Mouse (Mus musculus) liver, embryonic 14.5 days (tissue): ENCODE results near the gene Il1b. TPM values are rescaled to one million over a fixed set of nuclear protein-coding genes. Genes with fewer than 3 reads are reported as not detected.
A peak's percentile ranks its signal among the peaks of the same experiment; 100 is the strongest.

Experiments
- ATAC-seq: fragments of 200-750 bp; cut with Nextera tagmentation; 2 replicates; pipeline ENCODE4 v1.8.0; 2017; ENCODE audit warnings: moderate number of reproducible peaks, mild to moderate bottlenecking, moderate library complexity; ENCODE audit not compliant: insufficient read depth
- DNase-seq, 3 experiments: peaks; one replicate each; pipeline ENCODE4 v3.0.0-alpha.2; 2012 to 2013; ENCODE audit warnings: low read depth in 3 of 3, low spot score in 3 of 3
- H3K27ac ChIP-seq: fragments of 300-500 bp; sonication (generic); 2 replicates; pipeline ENCODE4 v1.5.1; 2014; ENCODE audit warnings: moderate library complexity, mild to moderate bottlenecking, control low read depth, inconsistent platforms
- H3K27me3 ChIP-seq: fragments of 300-500 bp; sonication (generic); 2 replicates; pipeline ENCODE4 v1.6.1; 2014; ENCODE audit warnings: mild to moderate bottlenecking, low read length, moderate library complexity; ENCODE audit not compliant: control insufficient read depth, insufficient read depth
- H3K36me3 ChIP-seq: fragments of 300-500 bp; sonication (generic); replicated peaks from 2 replicates; pipeline ENCODE4 v1.6.1; 2014; ENCODE audit warnings: low read depth; ENCODE audit not compliant: control insufficient read depth, insufficient read depth
- H3K4me1 ChIP-seq, 2 experiments: fragments of 200-500 bp in 1 of 2; fragments of 300-500 bp in 1 of 2; sonication (generic) in 1 of 2; replicated peaks; 2 replicates each; pipeline ENCODE4 v1.6.1; 2012 to 2014; ENCODE audit warnings: antibody characterized with exemption in 1 of 2, inconsistent platforms in 1 of 2, low read length in 1 of 2; ENCODE audit not compliant: control insufficient read depth in 2 of 2, insufficient read depth in 2 of 2
- H3K4me2 ChIP-seq: fragments of 300-500 bp; sonication (generic); 2 replicates; pipeline ENCODE4 v1.6.1; 2014; ENCODE audit warnings: low read depth, mild to moderate bottlenecking, control low read depth, moderate library complexity
- H3K4me3 ChIP-seq, 2 experiments: fragments of 200-500 bp in 1 of 2; fragments of 300-500 bp in 1 of 2; sonication (generic) in 1 of 2; 2 replicates each; pipeline ENCODE4 v1.5.1; 2012 to 2014; ENCODE audit warnings: low read depth in 2 of 2, low read length in 2 of 2, mild to moderate bottlenecking in 2 of 2, control low read depth in 1 of 2, inconsistent platforms in 1 of 2, moderate library complexity in 1 of 2; ENCODE audit not compliant: insufficient read depth in 1 of 2
- H3K9ac ChIP-seq: fragments of 300-500 bp; sonication (generic); replicated peaks from 2 replicates; pipeline ENCODE4 v1.6.1; 2014; ENCODE audit warnings: mild to moderate bottlenecking, control low read depth, moderate library complexity
- H3K9me3 ChIP-seq: fragments of 300-500 bp; sonication (generic); 2 replicates; pipeline ENCODE4 v1.6.1; 2016; ENCODE audit warnings: low read length, mixed read lengths; ENCODE audit not compliant: control insufficient read depth
- CTCF ChIP-seq: IDR thresholded peaks from 2 replicates; pipeline ENCODE4 v1.5.1; 2016; ENCODE audit warnings: antibody characterized with exemption, low read depth, control low read depth
- EP300 ChIP-seq: IDR thresholded peaks from 2 replicates; pipeline ENCODE4 v1.6.1; 2016; ENCODE audit warnings: antibody characterized with exemption, low read depth
- WGBS: fragments of 180-500 bp; shearing (Covaris S2); extraction: QIAGEN DNeasy Blood & Tissue Kit; methylation state at CpG from one replicate; pipeline ENCODE4 v1.1.7; 2014; ENCODE audit not compliant: insufficient replicate concordance; 5-methylcytosine and 5-hydroxymethylcytosine counted together
- polyA plus RNA-seq, 2 experiments: library from polyadenylated mRNA; depleted of rRNA in 1 of 2; stranded (reverse) in 1 of 2; unstranded in 1 of 2; fragments of >200 nt; fragmentation: Nextera tagmentation in 1 of 2; extraction: Ambion mirVana in 1 of 2; gene quantifications; 2 replicates each; pipeline versions ENCODE4 v1.2.1 to v1.2.3; 2012 to 2014

Il1b gene
- polyA plus RNA-seq, 2 experiments = 0.18 to 0.19 TPM

DNA sequence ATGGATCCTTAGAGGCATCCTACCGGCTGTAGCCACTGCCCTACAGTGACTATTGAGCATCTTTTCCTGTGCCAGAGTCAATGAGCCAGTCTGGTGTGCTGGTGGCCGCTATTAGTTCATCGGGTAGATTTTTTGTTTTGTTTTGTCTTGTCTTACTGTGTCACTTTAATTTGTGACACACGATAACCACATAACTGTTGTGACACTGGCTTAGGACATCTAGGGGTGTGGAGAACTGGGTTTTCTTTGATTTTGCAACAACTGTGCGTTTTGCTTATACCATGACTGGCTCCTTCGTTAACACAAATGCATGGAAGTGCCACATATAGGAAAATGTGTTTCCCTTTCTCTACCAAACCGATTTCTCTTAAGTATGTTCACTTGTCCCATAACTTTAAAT lies 39.4 kb upstream of the Il1b start:
- no peak for ATAC-seq
- WGBS = 65% methylated on average over 7 of the region's 7 CpGs
- H3K4me1 ChIP-seq = 0 out of 4 replicates have a peak, but pooled peaks cover 0 to 2% of the 10 kb centered on the region in 2 experiments
- no peak overlapping the region for H3K27ac ChIP-seq
- no peak for TF ChIP-seq EP300
- TF ChIP-seq CTCF = no peak
- no peak overlapping the region for H3K9ac ChIP-seq
- H3K9me3 ChIP-seq = no peaks in the 10 kb centered on the region
- no peak overlapping the region for H3K4me3 ChIP-seq
- H3K36me3 ChIP-seq = no peaks in the 10 kb centered on the region
- no peak overlapping the region for H3K4me2 ChIP-seq
- no peaks in the 10 kb centered on the region for H3K27me3 ChIP-seq
- no peak for DNase-seq

DNA sequence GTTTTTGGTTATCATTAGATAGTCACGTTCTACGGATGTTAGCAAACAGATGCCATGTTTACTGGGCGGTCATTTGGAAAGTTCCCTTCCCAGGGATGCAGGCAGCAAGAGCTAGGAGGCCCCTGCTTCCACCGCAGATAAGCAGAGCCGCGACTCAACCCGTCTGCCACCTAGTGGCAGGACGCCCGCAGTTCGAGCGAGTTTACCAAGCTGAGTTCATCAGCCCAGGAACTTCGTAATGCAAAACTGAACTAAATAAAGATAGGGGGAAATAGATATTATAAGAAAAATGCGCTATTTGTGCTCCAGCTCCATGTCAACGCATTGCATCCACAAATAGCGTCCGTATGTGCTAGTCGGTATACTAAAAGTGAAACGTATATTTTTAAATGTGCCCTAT lies 37.5 kb upstream of the Il1b start:
- Histone ChIP-seq H3K4me1 (0 out of 4 replicates have a peak, but pooled peaks cover 0 to 2% of the 10 kb centered on the region in 2 experiments), H3K4me3 (no peak overlapping the region), H3K36me3 (no peaks in the 10 kb centered on the region), H3K4me2 (no peak overlapping the region), H3K9me3 (no peaks in the 10 kb centered on the region), H3K9ac (no peak overlapping the region), H3K27me3 (no peaks in the 10 kb centered on the region), H3K27ac (no peak overlapping the region)
- WGBS = 15% methylated on average over 18 of the region's 18 CpGs
- DNase-seq (peak; percentile 20 to 29 (median 26)), ATAC-seq (peak; percentile 41; the same call in 1 of the 2 replicates)
- TF ChIP-seq EP300 = no peak
- TF ChIP-seq CTCF = peak; percentile 86

DNA sequence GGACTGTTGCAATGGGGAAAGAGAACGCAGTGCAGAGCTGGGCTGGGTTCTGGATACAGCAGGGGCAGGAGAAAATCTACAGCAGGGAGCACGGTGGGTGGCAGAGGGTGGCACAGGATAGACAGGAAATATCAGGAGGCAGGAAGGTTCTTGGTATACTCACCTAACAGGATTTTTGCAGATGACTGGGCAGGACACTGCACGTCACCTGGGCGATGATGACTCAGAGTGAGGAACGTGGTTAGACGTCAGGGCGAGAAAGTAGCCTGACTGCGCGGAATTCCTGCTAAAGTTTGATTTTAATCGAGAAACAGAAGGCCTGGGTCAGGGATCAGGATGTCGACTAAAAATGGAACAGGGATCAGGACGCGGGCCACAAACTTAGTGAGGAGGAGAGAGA lies 36.7 kb upstream of the Il1b start:
- Histone ChIP-seq H3K9me3 (no peaks in the 10 kb centered on the region), H3K36me3 (no peaks in the 10 kb centered on the region), H3K4me3 (no peak overlapping the region), H3K4me2 (no peak overlapping the region), H3K4me1 (0 out of 4 replicates have a peak, but pooled peaks cover 0 to 2% of the 10 kb centered on the region in 2 experiments), H3K9ac (no peak overlapping the region), H3K27ac (no peak overlapping the region), H3K27me3 (no peaks in the 10 kb centered on the region)
- DNase-seq = no peak
- no peak for TF ChIP-seq CTCF
- no peak for TF ChIP-seq EP300
- ATAC-seq = no peak
- 76% methylated on average over 13 of the region's 13 CpGs for WGBS

DNA sequence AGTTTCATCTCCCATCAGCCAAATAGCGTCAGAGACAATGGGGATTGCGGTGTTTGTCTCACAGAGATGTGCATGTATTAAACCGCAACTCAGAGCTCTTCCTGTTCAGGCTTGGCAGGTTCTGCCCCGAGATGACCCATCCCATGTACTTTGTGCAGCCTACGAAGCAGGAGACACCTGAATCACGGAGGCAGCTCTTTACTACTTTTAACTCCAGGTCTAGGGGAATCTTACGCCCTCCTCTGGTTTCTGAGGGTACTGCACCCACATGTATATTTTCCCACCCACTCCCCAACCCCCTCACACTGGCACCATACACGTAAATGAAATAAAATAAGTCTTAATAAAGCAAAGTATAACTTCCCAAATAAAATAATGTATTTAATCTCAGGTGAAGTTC lies 35.6 kb upstream of the Il1b start:
- Histone ChIP-seq H3K4me2 (no peak overlapping the region), H3K36me3 (no peaks in the 10 kb centered on the region), H3K9me3 (no peaks in the 10 kb centered on the region), H3K4me1 (0 out of 4 replicates have a peak, but pooled peaks cover 0 to 2% of the 10 kb centered on the region in 2 experiments), H3K4me3 (no peak overlapping the region), H3K27ac (no peak overlapping the region), H3K27me3 (no peaks in the 10 kb centered on the region), H3K9ac (no peak overlapping the region)
- no peak for ATAC-seq
- no peak for DNase-seq
- TF ChIP-seq EP300 = no peak
- peak; percentile 52 for TF ChIP-seq CTCF
- WGBS = 72% methylated on average over 8 of the region's 8 CpGs

DNA sequence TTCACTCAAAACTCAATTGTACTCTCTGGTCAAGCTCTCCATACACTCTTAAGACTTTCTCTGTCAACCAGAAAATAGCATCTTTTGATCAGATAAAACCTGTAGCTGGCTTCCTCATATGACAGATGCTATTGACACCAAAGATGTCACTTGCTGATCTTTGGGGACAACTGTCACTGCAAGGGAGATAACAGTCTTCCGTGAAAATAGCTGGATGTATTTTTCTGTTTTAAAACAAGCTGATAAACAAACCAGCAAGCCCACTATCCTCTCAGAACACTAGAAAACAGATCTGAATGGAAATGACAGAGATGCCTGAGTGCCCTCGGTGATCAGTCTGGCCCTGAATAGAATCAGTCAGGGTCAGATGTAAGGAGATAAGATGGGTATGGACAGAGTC lies 32.8 kb upstream of the Il1b start:
- Histone ChIP-seq H3K4me3 (no peak overlapping the region), H3K27ac (no peak overlapping the region), H3K36me3 (no peaks in the 10 kb centered on the region), H3K27me3 (no peaks in the 10 kb centered on the region), H3K4me1 (0 out of 4 replicates have a peak, but pooled peaks cover 0 to 2% of the 10 kb centered on the region in 2 experiments), H3K9me3 (no peaks in the 10 kb centered on the region), H3K4me2 (no peak overlapping the region), H3K9ac (no peak overlapping the region)
- no peak for TF ChIP-seq CTCF
- no peak for TF ChIP-seq EP300
- ATAC-seq (no peak), DNase-seq (no peak)
- WGBS = 45% methylated on average over 2 of the region's 2 CpGs
